Mouse (Mus musculus) T-helper 1 cell (primary cell): Measurements from ENCODE around the gene Sept9.

Experiments used
- in situ Hi-C: fragments of 300-600 bp; cut with MboI, MseI; formaldehyde crosslinking; loops from one replicate; pipeline ENCODE4 v1.15.1; 2025; ENCODE audit warnings: high pct_unique_total_duplicates

Sept9 gene

DNA sequence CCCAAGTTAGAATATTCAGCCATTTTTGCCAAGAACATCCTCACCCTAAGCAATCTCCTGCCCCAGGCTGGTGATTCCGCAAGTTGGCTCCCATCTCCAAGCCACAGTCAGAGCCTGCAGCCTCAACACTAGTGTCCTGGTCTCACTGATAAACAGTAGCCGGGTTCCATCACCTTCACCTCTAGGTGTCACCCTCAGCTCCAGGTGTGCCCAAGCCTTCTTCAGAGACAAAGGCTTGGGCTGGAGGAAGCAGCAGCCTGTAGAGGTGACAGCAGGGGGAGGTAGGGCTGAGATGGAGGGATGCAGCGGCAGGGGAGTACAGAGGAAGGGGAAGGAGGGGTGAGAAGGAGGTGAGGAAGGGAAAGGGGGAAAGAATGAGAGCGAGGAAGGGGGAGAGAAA is 198.3 kb downstream of the Sept9 start:
- in situ Hi-C loops: no loop called here

GRCm38 (mm10) chr11:117398191-117398590 is 198.7 kb downstream of the Sept9 start:
- in situ Hi-C loops: no loop called here

DNA sequence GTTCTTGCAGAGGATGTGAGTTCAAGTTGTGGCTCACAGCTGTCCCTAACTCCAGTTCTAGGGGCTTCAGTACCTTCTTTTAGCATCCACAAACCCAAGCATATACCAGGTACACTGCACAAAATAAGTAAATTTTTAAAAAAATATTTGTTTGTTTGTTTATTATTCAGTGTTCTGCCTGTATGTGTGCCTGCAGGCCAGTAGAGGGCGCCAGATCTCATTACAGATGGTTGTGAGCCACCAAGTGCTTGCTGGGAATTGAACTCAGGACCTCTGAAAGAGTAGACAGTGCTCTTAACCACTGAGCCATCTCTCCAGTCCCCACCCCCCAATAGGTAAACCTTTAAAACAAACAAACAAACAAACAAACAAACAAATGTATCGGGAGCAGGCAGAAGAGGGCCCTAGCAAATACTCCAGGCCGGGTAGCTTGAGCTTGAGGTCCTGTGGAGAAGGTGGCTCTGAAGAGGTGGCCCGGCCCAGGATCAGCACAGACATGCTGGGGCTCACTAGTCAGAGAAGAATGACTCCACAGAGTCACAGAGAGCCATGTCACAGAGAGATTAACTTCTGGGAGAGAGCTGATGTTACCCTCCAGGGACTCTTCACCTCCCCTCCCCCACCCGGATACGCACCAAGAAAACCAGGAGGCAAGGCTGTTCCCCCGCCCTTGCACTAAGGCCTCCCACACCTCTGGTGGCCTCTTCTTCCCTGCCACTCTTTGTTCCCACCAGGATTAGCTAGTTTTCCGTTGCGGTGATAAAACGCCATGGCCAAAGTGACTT is 202.3 kb downstream of the Sept9 start:
- in situ Hi-C loops: no loop called here

- in situ Hi-C loops: no loop called here
Observed at GRCm38 (mm10) chr11:117402550-117402949, 203.1 kb downstream of the Sept9 start.

DNA sequence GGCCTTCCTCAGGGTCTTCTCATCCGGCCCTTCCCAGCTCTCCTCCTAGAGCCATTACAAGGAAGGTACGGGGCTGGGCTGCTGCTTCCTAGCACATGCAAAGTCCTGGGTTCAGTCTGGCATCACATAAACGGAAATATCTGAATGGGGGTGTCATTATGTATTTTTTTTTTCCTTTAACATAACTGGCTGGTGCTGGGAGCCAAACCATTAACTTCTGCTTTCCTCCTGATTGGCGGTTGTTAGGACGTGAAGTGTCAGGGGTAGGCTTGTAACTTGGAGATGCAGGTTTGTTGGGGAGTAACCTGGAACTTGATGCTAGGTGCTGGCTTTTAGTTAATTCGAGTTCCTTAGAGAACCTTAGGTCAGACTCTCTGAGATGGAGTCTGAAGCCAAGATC is 203.6 kb downstream of the Sept9 start:
- in situ Hi-C loops: no loop called here

- in situ Hi-C loops: no loop called here
Observed at GRCm38 (mm10) chr11:117403781-117404180, 204.3 kb downstream of the Sept9 start.

DNA sequence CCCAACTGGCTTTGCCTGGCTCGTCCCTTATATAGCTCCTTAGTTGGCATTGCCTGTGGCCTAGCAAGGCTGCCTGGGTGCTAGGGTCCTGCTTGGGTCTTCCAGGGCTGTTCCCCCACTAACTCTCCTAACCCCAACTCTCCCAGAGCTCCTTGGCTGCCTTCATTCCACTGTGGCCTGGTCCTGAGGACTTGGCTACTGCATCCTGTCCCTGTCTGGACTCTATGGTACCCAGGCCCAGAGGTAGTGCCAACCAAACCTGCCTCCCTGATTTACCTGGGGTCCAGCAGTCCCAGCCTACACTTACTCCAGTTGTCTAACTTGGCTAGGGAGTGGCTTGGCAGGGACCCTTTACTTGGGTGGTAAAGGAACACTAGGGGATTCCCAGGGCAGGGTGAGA is 207.2 kb downstream of the Sept9 start:
- in situ Hi-C loops: no loop called here

DNA sequence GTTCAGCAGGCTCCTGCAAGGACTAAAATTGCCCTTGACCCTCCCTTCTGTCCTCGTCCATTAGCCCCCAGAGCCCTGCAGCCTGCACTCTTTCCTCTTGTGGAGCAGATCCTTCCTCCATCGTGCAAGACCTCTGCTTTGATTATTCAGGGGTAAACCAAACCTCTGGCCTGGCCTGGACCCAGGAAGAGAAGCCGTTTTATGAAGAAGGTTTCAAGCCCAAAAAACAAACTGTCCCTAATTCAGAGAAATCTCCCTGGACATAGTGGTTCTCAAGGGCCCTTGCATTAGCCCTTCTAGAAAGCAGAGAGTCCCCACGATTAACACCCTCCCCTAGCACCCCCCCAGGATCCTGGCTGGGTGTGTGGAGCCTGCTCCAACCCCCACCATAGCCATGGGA is 207.7 kb downstream of the Sept9 start:
- in situ Hi-C loops: no loop called here

GRCm38 (mm10) chr11:117407651-117408441 is 208.4 kb downstream of the Sept9 start:
- in situ Hi-C loops: no loop called here

GRCm38 (mm10) chr11:117408442-117409031 is 209.1 kb downstream of the Sept9 start:
- in situ Hi-C loops: no loop called here

- in situ Hi-C loops: no loop called here
Observed at GRCm38 (mm10) chr11:117409331-117409730, 209.9 kb downstream of the Sept9 start.

- in situ Hi-C loops: loop anchor here (10.0 kb wide), 1 partner anchor 395 kb away; the partner anchor contains the start of genes Gm20708 and Syngr2
Observed at GRCm38 (mm10) chr11:117410059-117410458, 210.6 kb downstream of the Sept9 start.

GRCm38 (mm10) chr11:117411663-117412062 is 212.2 kb downstream of the Sept9 start:
- in situ Hi-C loops: loop anchor here (10.0 kb wide), 1 partner anchor 393 kb away; the partner anchor contains the start of genes Gm20708 and Syngr2
